Mouse (Mus musculus) stomach, adult 2 months (tissue): ENCODE measurements around the gene Itgb2. TPM values are rescaled to one million over a fixed set of nuclear protein-coding genes. Genes with fewer than 3 reads are reported as not detected.

Experiments
- polyA plus RNA-seq: library from polyadenylated mRNA; depleted of rRNA; stranded (reverse); fragments of >200 nt; gene quantifications from 2 replicates; pipeline ENCODE4 v1.2.3, GENCODE M21; 2012; rRNA removed

Gene Itgb2
- polyA plus RNA-seq = 2.7 and 4.4 TPM in 2 replicates

GRCm38 (mm10) chr10:77530140-77530539 is at the start of gene Itgb2:
Gene Itgb2 (plus strand): TSS chr10:77530252.

GRCm38 (mm10) chr10:77515385-77516348 is 14.4 kb upstream of the Itgb2 start, which contains the start of gene Fam207a:
Gene Fam207a (minus strand): TSS chr10:77515785.

GRCm38 (mm10) chr10:77581408-77582284 is 51.6 kb downstream of the Itgb2 start, which contains the start of gene Pttg1ip:
Gene Pttg1ip (plus strand): TSS chr10:77581720.

DNA sequence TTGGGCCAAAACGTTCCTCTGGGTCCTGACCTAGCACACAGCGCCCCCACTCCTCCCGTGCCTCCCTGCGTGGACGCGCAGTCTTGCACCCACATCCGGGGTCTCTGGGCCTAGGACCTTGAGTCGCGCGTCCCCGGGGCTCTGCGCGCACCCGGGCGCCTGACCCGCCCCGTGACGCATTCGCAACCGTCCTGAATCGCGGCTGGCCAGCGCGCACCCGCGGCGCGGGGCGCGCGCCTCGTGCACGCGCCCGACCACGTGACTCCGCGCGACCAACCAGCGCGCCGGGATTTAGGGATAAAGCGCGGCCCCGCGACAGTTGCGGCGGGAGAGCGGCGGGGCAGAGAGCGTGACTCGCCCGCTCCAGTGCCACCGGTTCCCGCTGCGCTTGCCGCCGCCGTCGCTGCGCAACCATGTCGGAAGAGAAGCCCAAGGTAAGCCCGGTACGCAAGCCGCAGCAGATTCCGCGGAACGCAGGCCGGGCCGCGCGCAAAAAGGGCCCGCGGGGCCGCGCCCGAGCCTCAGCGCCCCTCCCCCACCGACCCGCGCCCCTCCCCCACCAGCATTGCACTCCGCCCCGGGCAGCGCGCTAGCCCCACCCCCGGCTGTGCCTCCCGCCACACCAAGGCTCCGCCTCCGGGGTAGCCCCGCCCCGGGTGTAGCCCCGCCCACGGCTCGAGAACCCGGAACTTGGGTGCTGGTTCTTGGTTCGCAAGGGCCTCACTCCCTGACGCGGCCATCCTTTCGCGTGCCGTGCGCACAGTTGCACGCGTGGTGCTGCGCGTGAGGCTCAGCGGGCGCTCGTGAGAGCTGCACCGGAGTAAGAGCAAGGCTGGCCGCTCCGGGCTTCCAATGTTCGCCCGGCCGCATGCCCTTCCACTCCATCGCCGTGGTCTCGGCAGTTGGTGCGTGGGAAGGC is 76.1 kb downstream of the Itgb2 start, which contains the start of the genes Sumo3 and Gm49325:
TSS of gene Sumo3 (plus strand) at position 190 of the 919 bp plus-strand sequence.
TSS of gene Gm49325 (plus strand) at position 290 of the 919 bp plus-strand sequence.

Other genes with a start within 250 kb of the Itgb2 start
- gene Adarb1, start 112.0 kb upstream of the Itgb2 start, polyA plus RNA-seq = 3.8 TPM in 2 replicates
- gene Fam207a, start 14.5 kb upstream of the Itgb2 start, polyA plus RNA-seq = 19.4 and 23.1 TPM in 2 replicates
- 171 and 193 TPM in 2 replicates for gene Pttg1ip, start 51.5 kb downstream of the Itgb2 start, polyA plus RNA-seq
- 60.3 and 68.3 TPM in 2 replicates for gene Sumo3, start 75.8 kb downstream of the Itgb2 start, polyA plus RNA-seq
- not detected in 2 replicates for gene Gm49325, start 75.9 kb downstream of the Itgb2 start, polyA plus RNA-seq
- 21.8 and 23.2 TPM in 2 replicates for gene Ube2g2, start 92.0 kb downstream of the Itgb2 start, polyA plus RNA-seq
- 0.29 and 0.96 TPM in 2 replicates for gene Tspear, start 156.3 kb downstream of the Itgb2 start, polyA plus RNA-seq
- not detected in 2 replicates for gene Gm19402, start 160.5 kb downstream of the Itgb2 start, polyA plus RNA-seq
- not detected in 2 replicates for gene Gm9508, start 167.0 kb downstream of the Itgb2 start, polyA plus RNA-seq
- not detected in 2 replicates for gene Gm10272, start 176.4 kb downstream of the Itgb2 start, polyA plus RNA-seq
- gene Gm10024, start 181.2 kb downstream of the Itgb2 start, polyA plus RNA-seq = not detected in 2 replicates
- gene Gm10142, start 185.6 kb downstream of the Itgb2 start, polyA plus RNA-seq = 1.8 TPM in 1 of 2 replicates, not detected in the other
- 0.25 and 0.38 TPM in 2 replicates for gene Krtap12-1, start 190.3 kb downstream of the Itgb2 start, polyA plus RNA-seq
- not detected in 2 replicates for gene Gm10100, start 196.2 kb downstream of the Itgb2 start, polyA plus RNA-seq
- gene Gm18596, start 212.4 kb downstream of the Itgb2 start, polyA plus RNA-seq = not detected in 2 replicates
- gene Gm9736, start 221.1 kb downstream of the Itgb2 start, polyA plus RNA-seq = not detected in 2 replicates
- gene Gm3233, start 229.4 kb downstream of the Itgb2 start, polyA plus RNA-seq = not detected in 2 replicates
- not detected in 2 replicates for gene Gm3238, start 241.1 kb downstream of the Itgb2 start, polyA plus RNA-seq
- gene Gm7138, start 246.7 kb downstream of the Itgb2 start, polyA plus RNA-seq = not detected in 2 replicates